Mouse (Mus musculus): ENCODE measurements around the gene Plekhm2. TPM values are rescaled to one million over a fixed set of nuclear protein-coding genes. Genes with fewer than 3 reads are reported as not detected.
A peak's percentile ranks its signal among the peaks of the same experiment; 100 is the strongest.

Plekhm2 gene
- polyA plus RNA-seq, 1 experiment from 2014 or later = 4.9 TPM

- DNase-seq (ENCODE audit: low spot score) = no peak
- H3K4me3 ChIP-seq = no peak overlapping the region
- H3K27ac ChIP-seq (replicated peaks) = no peak overlapping the region; the same call in 1 of the 2 replicates
- H3K27me3 ChIP-seq (replicated peaks; ENCODE audit: low read depth, poor library complexity, severe bottlenecking) = no peaks in the 10 kb centered on the region
- 63% methylated on average over 7 of the region's 7 CpGs for WGBS
- H3K9me3 ChIP-seq = no peaks in the 10 kb centered on the region
- H3K36me3 ChIP-seq (replicated peaks) = peaks cover 55% of the 10 kb centered on the region
- peaks cover 36% of the 10 kb centered on the region for H3K4me1 ChIP-seq
These were observed 17.1 kb upstream of the Plekhm2 start for GRCm38 (mm10) chr4:141681767-141682166.

GRCm38 (mm10) chr4:141680892-141681291 lies 16.2 kb upstream of the Plekhm2 start:
- WGBS = 56% methylated on average over 12 of the region's 12 CpGs
- H3K4me3 ChIP-seq = no peak overlapping the region
- peaks cover 36% of the 10 kb centered on the region for H3K4me1 ChIP-seq
- H3K27me3 ChIP-seq (replicated peaks; ENCODE audit: low read depth, poor library complexity, severe bottlenecking) = no peaks in the 10 kb centered on the region
- DNase-seq (ENCODE audit: low spot score) = peak; percentile 21
- H3K9me3 ChIP-seq = no peaks in the 10 kb centered on the region
- H3K27ac ChIP-seq (replicated peaks) = no peak overlapping the region
- H3K36me3 ChIP-seq (replicated peaks) = peaks cover 46% of the 10 kb centered on the region

DNA sequence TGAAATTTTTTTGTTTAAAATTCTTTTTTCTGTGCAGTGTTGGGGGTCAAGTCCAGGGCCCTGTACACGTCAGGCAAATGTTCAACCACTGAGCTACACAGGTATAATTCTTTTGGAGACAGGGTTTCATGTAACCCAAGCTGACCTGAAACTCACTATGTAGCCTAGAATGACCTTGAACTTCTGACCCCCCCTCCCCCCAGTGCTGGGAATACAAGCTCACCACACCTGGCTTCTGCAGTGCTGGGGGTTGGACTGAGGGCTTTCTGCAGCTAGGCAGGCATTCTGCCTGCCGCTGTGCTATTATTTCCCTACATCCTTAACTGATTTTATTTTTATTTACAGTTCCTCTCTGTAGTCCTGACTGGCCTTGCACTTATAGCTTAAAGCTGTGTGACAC lies 14.3 kb upstream of the Plekhm2 start:
- Histone ChIP-seq H3K27me3 (replicated peaks; ENCODE audit: low read depth, poor library complexity, severe bottlenecking) (no peaks in the 10 kb centered on the region), H3K4me1 (peaks cover 36% of the 10 kb centered on the region), H3K9me3 (no peaks in the 10 kb centered on the region), H3K36me3 (replicated peaks) (peaks cover 27% of the 10 kb centered on the region), H3K4me3 (no peak overlapping the region), H3K27ac (replicated peaks) (no peak overlapping the region)
- 67% methylated on average over 2 of the region's 2 CpGs for WGBS
- DNase-seq (ENCODE audit: low spot score) = no peak

DNA sequence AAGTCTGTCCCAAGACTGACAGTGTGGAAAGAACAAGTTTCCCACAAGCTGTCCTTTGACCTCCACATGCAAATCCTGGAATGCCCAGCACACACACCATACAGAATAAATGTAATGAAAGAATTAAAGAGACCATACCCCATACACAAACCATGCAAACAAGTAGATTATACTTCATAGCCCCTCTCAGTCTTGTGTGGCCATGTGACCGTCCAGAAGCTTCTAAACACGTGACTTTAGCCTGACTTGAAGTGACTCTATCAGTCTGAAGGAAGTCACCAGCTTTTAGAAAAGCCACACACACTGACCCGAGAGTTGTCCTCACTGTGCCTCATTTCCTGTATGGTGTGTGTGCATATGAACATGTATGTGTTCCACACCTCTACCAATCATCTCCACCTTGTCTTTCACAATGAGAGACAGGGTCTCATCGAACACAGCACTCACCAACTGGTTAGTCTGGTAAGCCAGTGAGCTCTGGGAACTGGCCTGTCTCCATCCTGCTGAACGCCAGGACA lies 11.8 kb upstream of the Plekhm2 start:
- no peaks in the 10 kb centered on the region for H3K9me3 ChIP-seq
- H3K4me3 ChIP-seq = no peak overlapping the region
- DNase-seq (ENCODE audit: low spot score) = no peak
- WGBS = 84% methylated on average over 5 of the region's 5 CpGs
- H3K4me1 ChIP-seq = peaks cover 27% of the 10 kb centered on the region
- H3K27me3 ChIP-seq (replicated peaks; ENCODE audit: low read depth, poor library complexity, severe bottlenecking) = no peaks in the 10 kb centered on the region
- H3K36me3 ChIP-seq (replicated peaks) = peaks cover 5% of the 10 kb centered on the region; the same call in 1 of the 2 replicates
- no peak overlapping the region for H3K27ac ChIP-seq (replicated peaks)

DNA sequence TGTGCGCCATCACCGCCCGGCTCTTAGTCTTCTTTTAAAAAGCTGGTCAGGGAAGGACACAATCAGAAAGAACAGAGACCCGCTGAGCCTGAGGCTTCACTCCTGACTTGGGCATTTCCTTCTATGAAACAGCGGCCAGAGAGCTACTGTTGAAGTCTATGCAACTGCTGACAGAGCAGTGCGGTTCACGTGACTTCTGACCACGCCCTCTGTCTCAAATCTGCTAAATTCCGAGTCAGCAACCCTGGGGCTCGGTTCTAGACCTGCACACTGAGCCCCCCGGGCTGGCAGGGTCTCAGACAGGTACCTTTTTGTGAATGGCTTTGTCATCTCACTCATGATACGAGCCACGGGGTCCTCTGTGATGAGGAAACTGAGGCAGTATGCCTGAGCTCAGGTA lies 7.6 kb upstream of the Plekhm2 start:
- H3K36me3 ChIP-seq (replicated peaks) = no peaks in the 10 kb centered on the region; the same call in 1 of the 2 replicates
- H3K9me3 ChIP-seq = no peaks in the 10 kb centered on the region
- H3K4me1 ChIP-seq = no peaks in the 10 kb centered on the region; the same call in 1 of the 2 replicates
- no peak overlapping the region for H3K4me3 ChIP-seq
- WGBS = 77% methylated on average over 13 of the region's 13 CpGs
- no peaks in the 10 kb centered on the region for H3K27me3 ChIP-seq (replicated peaks; ENCODE audit: low read depth, poor library complexity, severe bottlenecking)
- H3K27ac ChIP-seq (replicated peaks) = no peak overlapping the region
- no peak for DNase-seq (ENCODE audit: low spot score)

- WGBS = 84% methylated on average over 4 of the region's 4 CpGs
- H3K27ac ChIP-seq (replicated peaks) = no peak overlapping the region
These were observed 6.7 kb upstream of the Plekhm2 start for GRCm38 (mm10) chr4:141671389-141671788.

DNA sequence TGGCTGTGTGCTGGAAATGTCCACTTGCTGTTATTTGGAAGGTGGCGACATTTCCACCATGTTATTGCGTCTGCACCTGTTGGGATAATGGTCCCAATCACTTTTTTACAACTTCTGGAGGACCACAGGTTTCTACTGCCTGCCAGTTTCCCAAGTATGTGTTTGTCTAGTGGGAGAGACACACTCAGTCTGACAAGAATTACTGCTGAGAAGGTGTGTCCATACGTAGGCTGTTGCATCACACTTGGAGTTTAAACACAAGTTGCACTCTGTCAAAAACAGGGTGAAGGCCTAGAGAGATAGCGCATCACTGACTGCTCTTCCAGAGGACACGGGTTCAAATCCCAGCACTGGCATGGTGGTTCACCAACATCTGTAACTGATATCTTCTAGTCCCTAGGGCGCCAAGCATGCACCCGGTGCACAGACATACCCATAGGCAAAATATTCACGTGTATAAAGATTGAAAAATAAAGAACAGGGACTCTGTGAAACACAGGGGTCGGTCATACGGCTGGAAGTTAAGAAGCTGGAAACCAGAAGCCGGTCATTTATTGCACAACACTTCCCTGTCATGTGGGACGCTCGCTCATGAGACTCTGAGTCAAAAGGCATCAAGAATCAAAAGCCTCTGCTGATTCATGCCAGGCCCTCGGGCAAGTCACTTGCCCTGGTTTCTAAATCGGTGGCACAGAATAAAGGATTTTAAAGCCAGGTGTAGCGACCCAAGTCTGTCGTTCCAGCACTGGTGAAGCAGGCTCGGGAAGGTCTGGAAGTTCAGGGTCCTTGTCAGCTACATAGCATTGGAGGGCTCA lies 5.4 kb upstream of the Plekhm2 start:
- WGBS = 87% methylated on average over 18 of the region's 18 CpGs
- no peaks in the 10 kb centered on the region for H3K36me3 ChIP-seq (replicated peaks)
- no peak overlapping the region for H3K27ac ChIP-seq (replicated peaks)
- no peaks in the 10 kb centered on the region for H3K27me3 ChIP-seq (replicated peaks; ENCODE audit: low read depth, poor library complexity, severe bottlenecking)
- DNase-seq (ENCODE audit: low spot score) = no peak
- no peaks in the 10 kb centered on the region; the same call in 1 of the 2 replicates for H3K4me1 ChIP-seq
- no peaks in the 10 kb centered on the region for H3K9me3 ChIP-seq
- no peak overlapping the region for H3K4me3 ChIP-seq

More at GRCm38 (mm10) chr4:141671389-141671788, 6.7 kb upstream of the Plekhm2 start:
- H3K4me1 ChIP-seq = no peaks in the 10 kb centered on the region; the same call in 1 of the 2 replicates
- no peaks in the 10 kb centered on the region for H3K9me3 ChIP-seq
- no peaks in the 10 kb centered on the region for H3K27me3 ChIP-seq (replicated peaks; ENCODE audit: low read depth, poor library complexity, severe bottlenecking)
- DNase-seq (ENCODE audit: low spot score) = no peak
- H3K4me3 ChIP-seq = no peak overlapping the region
- no peaks in the 10 kb centered on the region for H3K36me3 ChIP-seq (replicated peaks)

GRCm38 (mm10) chr4:141664011-141664745 lies 521 bp downstream of the Plekhm2 start:
- Histone ChIP-seq H3K9me3 (no peaks in the 10 kb centered on the region), H3K4me1 (peaks cover 20% of the 10 kb centered on the region), H3K27me3 (replicated peaks; ENCODE audit: low read depth, poor library complexity, severe bottlenecking) (no peaks in the 10 kb centered on the region), H3K27ac (replicated peaks) (peak overlapping the region; percentile 91), H3K4me3 (peak overlapping the region; percentile 93), H3K36me3 (replicated peaks) (peaks cover 29% of the 10 kb centered on the region)
- 1% methylated on average over 60 of the region's 60 CpGs for WGBS
- peak; percentile 81 for DNase-seq (ENCODE audit: low spot score)

- Histone ChIP-seq H3K4me3 (peak overlapping the region; percentile 93), H3K27me3 (replicated peaks; ENCODE audit: low read depth, poor library complexity, severe bottlenecking) (no peaks in the 10 kb centered on the region), H3K4me1 (peaks cover 20% of the 10 kb centered on the region), H3K36me3 (replicated peaks) (peaks cover 38% of the 10 kb centered on the region), H3K9me3 (no peaks in the 10 kb centered on the region), H3K27ac (replicated peaks) (peak overlapping the region; percentile 91)
- peak; percentile 62 for DNase-seq (ENCODE audit: low spot score)
- WGBS = 5% methylated on average over 47 of the region's 47 CpGs
These were observed 1.4 kb downstream of the Plekhm2 start for GRCm38 (mm10) chr4:141663122-141663931.

- Histone ChIP-seq H3K4me1 (peaks cover 20% of the 10 kb centered on the region), H3K27me3 (replicated peaks; ENCODE audit: low read depth, poor library complexity, severe bottlenecking) (no peaks in the 10 kb centered on the region), H3K9me3 (no peaks in the 10 kb centered on the region), H3K4me3 (no peak overlapping the region), H3K27ac (replicated peaks) (no peak overlapping the region), H3K36me3 (replicated peaks) (peaks cover 55% of the 10 kb centered on the region)
- WGBS = 94% methylated on average over 11 of the region's 11 CpGs
- no peak for DNase-seq (ENCODE audit: low spot score)
These were observed 3.8 kb downstream of the Plekhm2 start for GRCm38 (mm10) chr4:141660884-141661283.

GRCm38 (mm10) chr4:141659739-141660138 lies 5.0 kb downstream of the Plekhm2 start:
- H3K36me3 ChIP-seq (replicated peaks) = peaks cover 64% of the 10 kb centered on the region
- DNase-seq (ENCODE audit: low spot score) = peak; percentile 39
- 57% methylated on average over 4 of the region's 4 CpGs for WGBS

More at GRCm38 (mm10) chr4:141659739-141660138, 5.0 kb downstream of the Plekhm2 start:
- no peaks in the 10 kb centered on the region for H3K9me3 ChIP-seq
- peaks cover 17% of the 10 kb centered on the region for H3K4me1 ChIP-seq
- no peak overlapping the region for H3K27ac ChIP-seq (replicated peaks)
- no peaks in the 10 kb centered on the region for H3K27me3 ChIP-seq (replicated peaks; ENCODE audit: low read depth, poor library complexity, severe bottlenecking)
- H3K4me3 ChIP-seq = no peak overlapping the region

Measured in embryonic facial prominence, embryonic 10.5 days (tissue).